Mouse (Mus musculus) megakaryocyte progenitor cell, adult 5-6 weeks (primary cell): Measurements from ENCODE around the gene Mettl14. TPM values are rescaled to one million over a fixed set of nuclear protein-coding genes. Genes with fewer than 3 reads are reported as not detected.

Source experiments
- ATAC-seq: replicated peaks from 2 replicates; pipeline ENCODE4 v1.8.0; 2016; ENCODE audit warnings: mild to moderate bottlenecking, moderate TSS enrichment, inconsistent platforms; ENCODE audit not compliant: poor library complexity
- total RNA-seq, 2 experiments: library from RNA; stranded (forward) in 1 of 2; stranded (reverse) in 1 of 2; fragments of 157-497, 149-512 nt in 1 of 2; fragments of 200-1000 nt in 1 of 2; gene quantifications; 2 replicates each; pipeline versions ENCODE4 v1.2.3 to v1.2.4; 2015 to 2017

Gene Mettl14
- total RNA-seq, 2 experiments from 2014 or later: 20.4 to 24.3 TPM

DNA sequence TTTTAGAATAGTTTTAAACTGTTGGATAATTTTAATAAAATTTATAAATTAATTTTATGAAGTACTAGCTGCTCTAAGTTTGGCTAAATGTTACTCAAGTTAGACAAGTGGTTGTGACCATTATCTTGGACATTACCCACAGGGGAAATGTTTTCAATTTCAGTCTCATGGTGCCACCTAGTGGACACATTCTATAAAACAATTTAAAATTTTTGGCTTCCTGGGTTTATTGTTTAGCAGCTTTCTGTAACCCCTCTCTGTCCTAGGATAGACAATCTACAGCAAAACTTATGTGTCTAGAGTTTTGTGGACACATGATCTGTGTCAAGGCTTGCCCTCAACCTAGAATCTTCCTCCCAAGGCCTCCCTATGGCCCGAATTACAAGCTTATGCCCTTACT is 63.8 kb downstream of the Mettl14 start:
- peak; percentile 84 for ATAC-seq

DNA sequence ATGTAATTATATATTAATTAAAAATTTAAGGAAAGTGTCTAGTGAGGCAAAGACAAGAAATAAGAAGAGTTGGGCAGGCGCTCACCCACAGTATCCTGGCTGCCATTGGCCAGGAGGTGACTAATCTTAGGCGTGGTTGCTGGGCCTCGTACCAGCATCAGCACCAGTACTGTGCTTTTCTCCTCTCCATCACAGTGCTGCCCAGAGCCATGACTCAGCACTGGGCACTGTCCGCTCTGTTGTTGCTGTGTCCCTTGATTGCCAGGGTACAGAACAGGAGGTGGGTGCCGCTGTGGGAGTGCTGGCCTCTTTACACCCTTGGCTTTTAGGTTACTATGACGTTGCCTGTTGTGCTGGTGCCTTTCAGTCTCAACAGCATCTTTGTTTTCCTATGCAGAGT is 64.3 kb downstream of the Mettl14 start:
- peak; percentile 54 for ATAC-seq

DNA sequence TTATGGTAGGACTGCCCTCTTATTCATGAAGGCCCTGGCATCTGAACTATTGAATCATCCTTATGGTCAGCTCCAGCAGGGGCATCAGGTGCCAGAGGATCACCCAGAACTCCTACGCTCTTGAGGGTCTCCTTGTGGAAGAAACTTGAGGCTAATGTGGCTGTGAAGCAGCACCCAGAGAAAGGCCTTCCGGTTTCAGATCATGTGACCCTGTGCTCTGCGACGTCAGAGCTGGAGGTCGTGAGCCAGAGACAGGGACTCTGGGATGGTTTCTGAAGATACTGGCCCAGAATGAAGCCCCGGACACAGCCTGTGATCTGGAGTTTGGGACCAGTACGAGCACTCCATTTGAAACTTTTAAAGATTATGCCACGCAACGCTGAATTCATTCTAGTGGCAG is 65.6 kb downstream of the Mettl14 start:
- ATAC-seq: no peak

Other genes with a start within 250 kb of the Mettl14 start
- gene Synpo2, start 150.0 kb downstream of the Mettl14 start, total RNA-seq (2015): 0.34 and 0.57 TPM in 2 replicates
- gene Synpo2, start 150.0 kb downstream of the Mettl14 start, total RNA-seq (2017): 0.17 and 0.30 TPM in 2 replicates
- 62.5 and 68.2 TPM in 2 replicates for gene Sec24d, start 118.7 kb downstream of the Mettl14 start, total RNA-seq (2015)
- gene Sec24d, start 118.7 kb downstream of the Mettl14 start, total RNA-seq (2017): 42.4 and 44.9 TPM in 2 replicates
- not detected in 2 replicates for gene Prss12, start 60.8 kb upstream of the Mettl14 start, total RNA-seq (2015)
- gene Prss12, start 60.8 kb upstream of the Mettl14 start, total RNA-seq (2017): not detected in 2 replicates